Mouse (Mus musculus) cerebellum, adult 11 months (tissue): ENCODE results near the gene Atp6v1g2.
A peak's percentile ranks its signal among the peaks of the same experiment; 100 is the strongest.

Experiments
- DNase-seq: peaks from one replicate; pipeline ENCODE4 v3.0.0; 2022

The Atp6v1g2 gene

DNA sequence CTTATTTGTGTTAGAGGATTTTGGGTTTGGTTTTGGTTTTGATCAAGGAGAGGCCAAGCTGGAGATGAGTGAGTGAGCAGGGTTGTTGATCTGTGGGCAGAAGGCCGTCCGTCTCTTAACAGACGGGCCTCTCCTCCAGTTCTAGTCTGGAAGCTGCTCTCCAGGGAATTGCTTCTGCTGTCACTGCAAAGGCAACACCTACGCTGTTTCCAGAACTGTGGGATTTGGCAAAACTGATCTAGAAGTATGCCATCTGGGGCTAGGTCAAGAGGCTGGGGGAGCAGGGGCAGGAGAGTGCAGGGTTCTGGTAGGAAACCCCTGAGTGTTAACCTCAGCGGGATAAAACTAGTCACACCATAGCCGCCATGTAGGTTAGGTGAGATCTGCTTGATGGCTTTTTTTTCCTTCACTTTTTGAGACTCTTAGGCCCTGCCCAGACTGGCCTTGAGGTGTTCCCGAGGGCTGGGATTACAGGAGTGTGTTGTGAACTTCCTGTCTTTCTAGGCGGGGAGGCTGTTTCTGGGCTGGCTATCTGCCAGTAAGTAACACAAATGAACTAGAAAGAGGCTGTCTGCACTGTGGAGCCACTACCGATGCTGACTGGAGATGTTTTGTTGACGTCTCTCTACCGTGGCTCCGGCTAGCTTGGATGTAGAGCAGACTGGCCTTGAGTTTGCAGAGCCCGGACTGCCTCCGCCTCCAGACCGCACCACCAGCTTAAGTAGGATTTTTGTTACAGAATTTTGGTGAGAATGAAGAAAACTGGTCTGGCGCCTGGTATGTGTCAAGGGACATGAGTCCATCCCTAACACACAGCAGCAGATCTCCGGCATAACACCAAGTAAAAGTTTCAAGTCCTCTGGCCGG, at the start of gene Atp6v1g2:
TSS of gene Atp6v1g2 (plus strand) at position 547 of the 867 bp plus-strand sequence.
- DNase-seq: no peak

GRCm38 (mm10) chr17:35185639-35186611, 47.5 kb upstream of the Atp6v1g2 start:
- no peak for DNase-seq

GRCm38 (mm10) chr17:35186681-35187080, 46.8 kb upstream of the Atp6v1g2 start:
- no peak for DNase-seq

- DNase-seq: no peak
These were observed 46.1 kb upstream of the Atp6v1g2 start for GRCm38 (mm10) chr17:35187345-35187744.

DNA sequence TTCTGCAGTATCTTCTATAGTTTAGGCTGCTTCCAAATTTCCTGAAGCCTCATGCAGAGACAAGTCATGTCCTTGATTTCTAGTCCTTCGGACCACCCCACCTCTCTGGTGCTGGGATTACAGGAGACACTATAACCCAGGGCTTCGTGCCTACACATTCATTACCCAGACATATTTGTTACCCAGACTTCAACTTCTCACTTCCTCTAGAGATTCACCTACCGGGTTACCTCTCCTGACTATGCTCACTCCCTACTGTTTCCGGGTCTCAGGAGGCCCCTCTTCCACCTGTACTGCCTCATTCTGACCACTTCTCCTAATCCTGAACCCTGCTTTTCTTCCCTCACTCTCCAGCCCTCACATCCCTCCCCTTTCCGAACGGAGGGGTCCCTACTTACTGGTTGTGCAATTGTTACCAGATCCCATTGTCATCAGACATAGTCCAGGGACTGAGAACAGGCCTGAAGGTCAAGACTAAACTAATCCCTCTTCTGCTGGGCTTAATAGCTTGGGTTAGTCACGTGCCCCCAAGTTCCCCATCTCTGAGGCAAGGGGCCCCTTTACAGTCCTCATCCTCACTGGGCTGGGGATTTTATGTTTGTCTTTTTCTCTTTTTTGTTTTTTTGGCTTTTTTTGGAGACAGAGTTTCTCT, 45.4 kb upstream of the Atp6v1g2 start, which contains the start of gene Lst1:
TSS of gene Lst1 (minus strand) at position 481 of the 652 bp plus-strand sequence.
- DNase-seq: no peak

DNA sequence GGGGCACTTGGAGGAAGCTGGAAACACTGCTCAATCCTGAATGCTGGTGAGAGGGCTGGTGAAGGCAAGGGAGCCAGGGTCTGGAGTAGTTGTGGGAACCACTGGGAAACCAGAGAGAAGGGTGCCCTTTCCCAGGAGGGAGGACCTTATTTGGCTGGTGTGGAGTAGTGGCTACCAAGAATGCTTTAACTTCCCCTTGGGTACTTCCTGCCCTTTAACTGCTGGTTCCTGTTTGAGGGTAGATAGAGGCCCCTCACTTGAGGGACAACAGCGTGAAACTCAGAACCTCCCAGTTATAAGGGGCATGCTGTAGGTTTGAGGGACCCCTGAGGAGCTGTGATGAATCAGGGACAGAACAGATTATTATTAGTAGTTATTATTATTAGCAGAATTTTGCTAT, 44.3 kb upstream of the Atp6v1g2 start:
- no peak for DNase-seq

GRCm38 (mm10) chr17:35190096-35190495, 43.4 kb upstream of the Atp6v1g2 start:
- DNase-seq: no peak

GRCm38 (mm10) chr17:35191723-35192122, 41.7 kb upstream of the Atp6v1g2 start:
- no peak for DNase-seq

DNA sequence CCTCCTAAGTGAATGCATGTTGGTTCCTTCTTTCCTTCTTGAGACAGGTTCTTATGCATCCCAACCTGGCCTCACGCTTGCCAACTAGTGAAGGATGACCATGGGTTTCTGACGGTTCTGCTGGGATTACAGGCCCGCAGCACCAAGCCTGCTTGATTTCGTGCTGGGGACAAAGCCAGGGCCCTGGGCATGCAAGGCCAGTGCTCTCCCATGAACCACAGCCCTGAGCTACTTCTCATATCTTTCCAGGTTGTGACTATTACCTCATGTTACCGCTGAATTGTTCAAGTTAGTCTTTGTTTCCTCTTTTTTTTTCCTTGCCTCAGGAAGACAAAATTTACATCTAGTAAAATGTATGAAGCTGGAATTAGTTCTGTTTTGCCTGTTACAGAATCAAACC, 40.5 kb upstream of the Atp6v1g2 start:
- DNase-seq: no peak

GRCm38 (mm10) chr17:35193881-35194843, 39.3 kb upstream of the Atp6v1g2 start, which contains the start of gene Ltb:
Gene Ltb, plus strand, starts transcription at chr17:35194439.
- DNase-seq: no peak

GRCm38 (mm10) chr17:35194844-35195630, 38.4 kb upstream of the Atp6v1g2 start:
- DNase-seq: no peak

DNA sequence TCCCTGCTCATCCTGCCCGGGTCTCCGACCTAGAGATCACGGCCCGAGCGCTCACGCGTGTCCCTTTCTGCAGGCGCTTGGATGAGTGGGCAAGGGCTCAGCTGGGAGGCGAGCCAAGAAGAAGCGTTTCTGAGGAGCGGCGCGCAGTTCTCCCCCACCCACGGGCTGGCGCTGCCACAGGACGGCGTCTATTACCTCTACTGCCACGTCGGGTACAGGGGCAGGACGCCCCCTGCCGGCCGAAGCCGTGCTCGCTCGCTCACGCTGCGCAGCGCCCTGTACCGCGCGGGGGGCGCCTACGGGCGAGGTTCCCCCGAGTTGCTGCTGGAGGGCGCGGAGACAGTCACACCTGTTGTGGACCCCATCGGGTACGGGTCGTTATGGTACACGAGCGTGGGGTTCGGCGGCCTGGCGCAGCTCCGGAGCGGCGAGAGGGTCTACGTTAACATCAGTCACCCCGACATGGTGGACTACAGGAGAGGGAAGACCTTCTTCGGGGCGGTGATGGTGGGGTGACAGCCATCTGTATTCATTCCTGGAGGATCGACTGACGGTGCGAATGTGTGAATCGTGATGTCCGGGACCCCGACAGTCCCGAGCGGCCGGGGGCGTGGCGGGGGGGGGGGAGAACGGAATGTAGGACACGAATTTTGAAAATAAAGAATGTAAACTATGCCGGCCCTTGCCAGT, 37.7 kb upstream of the Atp6v1g2 start:
- peak; percentile 47 for DNase-seq

GRCm38 (mm10) chr17:35196321-35196641, 37.2 kb upstream of the Atp6v1g2 start:
- DNase-seq: no peak

GRCm38 (mm10) chr17:35197126-35197525, 36.3 kb upstream of the Atp6v1g2 start:
- no peak for DNase-seq

GRCm38 (mm10) chr17:35198029-35198428, 35.4 kb upstream of the Atp6v1g2 start:
- no peak for DNase-seq

DNA sequence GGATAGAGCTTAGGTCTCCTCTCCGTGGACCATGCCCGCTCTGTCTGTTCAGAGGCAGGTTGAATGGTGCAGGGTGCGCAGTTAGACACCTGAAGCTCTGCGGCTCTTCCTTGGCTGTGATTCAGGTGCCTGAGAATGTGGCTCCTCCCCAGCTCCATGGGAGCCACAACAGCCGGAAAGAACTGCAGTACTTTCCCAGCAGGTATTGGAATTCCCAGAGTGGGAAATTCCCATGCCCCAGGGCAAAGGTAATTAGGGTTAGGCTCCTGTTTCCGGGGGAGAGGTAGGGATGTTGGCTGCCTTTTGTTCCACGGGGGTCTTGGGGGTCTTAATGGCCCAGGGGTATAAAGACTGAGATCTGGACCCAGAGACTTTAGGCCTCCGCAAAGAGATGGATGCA, 34.5 kb upstream of the Atp6v1g2 start:
- no peak for DNase-seq

DNA sequence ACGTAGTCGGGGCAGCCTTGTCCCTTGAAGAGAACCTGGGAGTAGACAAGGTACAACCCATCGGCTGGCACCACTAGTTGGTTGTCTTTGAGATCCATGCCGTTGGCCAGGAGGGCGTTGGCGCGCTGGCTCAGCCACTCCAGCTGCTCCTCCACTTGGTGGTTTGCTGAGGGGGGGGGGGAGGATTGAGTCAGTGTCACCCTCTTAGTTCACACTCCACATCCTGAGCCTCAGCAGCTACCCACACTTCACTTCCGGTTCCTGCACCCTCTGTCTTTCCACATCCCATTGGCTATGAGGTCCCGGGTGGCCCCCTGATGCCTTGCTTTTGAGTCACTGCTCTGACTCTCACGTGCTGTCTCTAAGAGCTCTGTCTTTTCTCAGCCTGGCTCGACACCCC, 33.1 kb upstream of the Atp6v1g2 start:
- no peak for DNase-seq

DNA sequence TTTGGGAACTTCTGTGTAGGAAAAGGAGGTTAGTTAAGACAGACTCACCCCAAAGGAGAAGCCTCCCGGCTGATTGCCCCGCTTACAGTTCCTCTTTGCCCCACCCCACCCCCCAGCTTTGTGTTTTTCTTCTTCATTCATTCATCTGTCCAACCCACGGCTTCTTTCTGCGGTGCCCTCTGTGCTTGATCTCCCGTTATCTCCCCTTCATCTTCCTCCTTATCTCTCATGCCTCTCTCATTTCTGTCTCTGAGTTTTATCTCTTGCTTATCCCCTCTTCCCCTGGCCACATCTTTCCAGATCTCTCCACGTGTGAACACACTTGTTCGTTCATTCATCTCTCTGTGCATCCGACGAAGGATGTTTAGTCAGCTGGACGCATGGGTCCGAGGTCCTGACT, 32.3 kb upstream of the Atp6v1g2 start:
- DNase-seq: no peak

DNA sequence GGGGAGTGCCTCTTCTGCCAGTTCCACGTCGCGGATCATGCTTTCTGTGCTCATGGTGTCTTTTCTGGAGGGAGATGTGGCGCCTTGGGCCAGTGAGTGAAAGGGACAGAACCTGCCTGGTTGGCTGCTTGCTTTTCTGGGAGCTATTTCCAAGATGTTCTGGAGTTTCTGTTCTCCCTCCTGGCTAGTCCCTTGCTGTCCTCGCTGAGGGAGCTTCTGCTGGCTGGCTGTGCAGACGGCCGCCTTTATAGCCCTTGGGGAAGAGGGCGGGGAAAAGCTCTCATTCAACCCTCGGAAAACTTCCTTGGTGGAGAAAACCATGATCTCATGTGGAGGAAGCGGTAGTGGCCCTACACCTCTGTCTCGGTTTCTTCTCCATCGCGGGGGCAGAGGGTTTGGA, 31.7 kb upstream of the Atp6v1g2 start, which contains the start of gene Tnf:
TSS of gene Tnf (minus strand) at position 221 of the 400 bp plus-strand sequence.
- no peak for DNase-seq

DNA sequence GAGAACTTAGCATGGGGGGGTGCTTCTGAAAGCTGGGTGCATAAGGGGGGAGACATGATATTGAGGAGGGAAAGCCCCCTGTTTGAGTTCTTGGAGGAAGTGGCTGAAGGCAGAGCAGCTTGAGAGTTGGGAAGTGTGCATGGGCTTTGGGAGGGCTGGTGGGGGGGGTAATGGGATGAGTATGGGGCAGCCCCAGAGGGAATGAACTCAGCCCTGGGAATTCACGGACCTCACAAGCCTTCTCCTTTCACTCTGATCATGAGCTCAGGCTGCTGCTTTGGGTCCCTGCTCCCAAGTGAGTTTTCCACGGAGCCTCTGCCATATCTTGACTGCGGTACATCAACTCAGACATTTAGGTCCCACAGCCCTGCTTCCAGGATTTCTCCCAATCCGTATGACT, 31.0 kb upstream of the Atp6v1g2 start:
- no peak for DNase-seq
